Mouse (Mus musculus): ENCODE data around the gene Adamts17.

DNA sequence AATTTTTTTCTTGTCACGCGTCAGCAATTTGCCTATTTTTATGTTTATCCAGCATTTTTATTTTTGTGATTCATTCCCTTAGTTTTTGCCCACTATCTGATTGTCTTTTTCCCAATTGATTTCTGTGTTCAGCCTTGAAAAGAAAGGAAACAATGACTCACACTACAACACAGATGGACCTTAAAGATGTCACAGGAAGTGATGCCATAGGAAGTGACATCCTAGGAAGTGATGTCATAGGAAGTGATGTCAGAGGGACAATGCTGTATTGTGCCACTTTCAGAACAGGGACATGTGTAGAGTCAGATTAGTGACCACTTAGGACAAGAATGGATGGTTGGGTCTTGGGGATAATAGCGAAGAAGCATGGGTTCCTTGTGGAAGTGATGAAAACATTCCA, 274.5 kb downstream of the Adamts17 start:
- TF ChIP-seq CTCF (IDR thresholded peaks at IDR 0.05; ENCODE audit: extremely low read depth, insufficient read depth, low read length) (no peak), POLR2A (IDR thresholded peaks at IDR 0.05; ENCODE audit: extremely low read depth, insufficient read depth, low read length) (no peak)
